Mouse (Mus musculus) kidney, adult 2 months (tissue): Measurements from ENCODE around the gene Ddx3y.

Source experiments
- CTCF ChIP-seq: fragments of 200-500 bp; conservative IDR thresholded peaks from 2 replicates; pipeline ENCODE4 v1.5.1; 2011; ENCODE audit warnings: low read depth, mild to moderate bottlenecking, control low read depth, low read length, moderate library complexity, mixed read lengths; ENCODE audit not compliant: insufficient read depth, insufficient read length
- POLR2A ChIP-seq: fragments of 200-500 bp; IDR thresholded peaks from one replicate; pipeline ENCODE4 v1.6.1; 2011; ENCODE audit warnings: low read depth, low read length, control low read depth

GRCm38 (mm10) chrY:1220001-1220400 lies 66.4 kb downstream of the Ddx3y start:
- TF ChIP-seq CTCF (no peak), POLR2A (no peak)
